Mouse (Mus musculus): Measurements from ENCODE around the gene Kmt2b. TPM values are rescaled to one million over a fixed set of nuclear protein-coding genes. Genes with fewer than 3 reads are reported as not detected.

Gene Kmt2b
- polyA plus RNA-seq, 1 experiment = 14.4 TPM

- Histone ChIP-seq H3K79me3 (ENCODE audit: low read depth) (peaks cover 16% of the 10 kb centered on the region), H3K36me3 (ENCODE audit: control insufficient read depth, insufficient read depth) (no peaks in the 10 kb centered on the region), H3ac (ENCODE audit: control insufficient read depth, insufficient read length, low read depth) (no peak overlapping the region), H3K27me3 (ENCODE audit: control insufficient read depth, insufficient read depth, insufficient read length) (peaks cover 11% of the 10 kb centered on the region), H3K79me2 (ENCODE audit: control insufficient read depth, insufficient read depth) (peaks cover 19% of the 10 kb centered on the region), H3K4me3 (ENCODE audit: insufficient read depth, poor library complexity, severe bottlenecking) (no peak overlapping the region)
- no peak for TF ChIP-seq USF1 (IDR thresholded peaks at IDR 0.05; ENCODE audit: low read depth)
- TF ChIP-seq FOSL1 (IDR thresholded peaks at IDR 0.05; ENCODE audit: insufficient read depth, low read length, poor library complexity, severe bottlenecking) = no peak
- no peak for TF ChIP-seq MYOG (IDR thresholded peaks at IDR 0.05; ENCODE audit: control insufficient read depth, extremely low read depth, insufficient read length)
- no peak for TF ChIP-seq CTCF (IDR thresholded peaks at IDR 0.05; ENCODE audit: control insufficient read depth, insufficient read depth, insufficient read length)
- TF ChIP-seq CEBPB (IDR thresholded peaks at IDR 0.05; ENCODE audit: low read depth) = no peak
- no peak for TF ChIP-seq MAX (IDR thresholded peaks at IDR 0.05)
- no peak for TF ChIP-seq MYOD1 (IDR thresholded peaks at IDR 0.05; ENCODE audit: control insufficient read depth, insufficient read length, low read depth)
Observed at GRCm38 (mm10) chr7:30591605-30591951, 3.1 kb upstream of the Kmt2b start.

- Histone ChIP-seq H3K79me3 (ENCODE audit: low read depth) (peaks cover 19% of the 10 kb centered on the region), H3K36me3 (ENCODE audit: control insufficient read depth, insufficient read depth) (peaks cover 3% of the 10 kb centered on the region), H3ac (ENCODE audit: control insufficient read depth, insufficient read length, low read depth) (no peak overlapping the region), H3K27me3 (ENCODE audit: control insufficient read depth, insufficient read depth, insufficient read length) (peaks cover 11% of the 10 kb centered on the region), H3K4me3 (ENCODE audit: insufficient read depth, poor library complexity, severe bottlenecking) (no peak overlapping the region), H3K79me2 (ENCODE audit: control insufficient read depth, insufficient read depth) (peaks cover 24% of the 10 kb centered on the region)
- no peak for TF ChIP-seq MYOD1 (IDR thresholded peaks at IDR 0.05; ENCODE audit: control insufficient read depth, insufficient read length, low read depth)
Observed at GRCm38 (mm10) chr7:30590927-30591604, 2.5 kb upstream of the Kmt2b start.

GRCm38 (mm10) chr7:30589435-30590301 is 1.1 kb upstream of the Kmt2b start:
- Histone ChIP-seq H3K79me3 (ENCODE audit: low read depth) (peaks cover 20% of the 10 kb centered on the region), H3K4me3 (ENCODE audit: insufficient read depth, poor library complexity, severe bottlenecking) (peak overlapping the region; percentile 75), H3ac (ENCODE audit: control insufficient read depth, insufficient read length, low read depth) (peak overlapping the region; percentile 87), H3K27me3 (ENCODE audit: control insufficient read depth, insufficient read depth, insufficient read length) (no peaks in the 10 kb centered on the region), H3K36me3 (ENCODE audit: control insufficient read depth, insufficient read depth) (peaks cover 16% of the 10 kb centered on the region), H3K79me2 (ENCODE audit: control insufficient read depth, insufficient read depth) (peaks cover 38% of the 10 kb centered on the region)
- TF ChIP-seq MAX (IDR thresholded peaks at IDR 0.05) = no peak
- TF ChIP-seq CTCF (IDR thresholded peaks at IDR 0.05; ENCODE audit: control insufficient read depth, insufficient read depth, insufficient read length) = peak; percentile 44

GRCm38 (mm10) chr7:30587842-30588667 is 471 bp downstream of the Kmt2b start:
- Histone ChIP-seq H3K4me3 (ENCODE audit: insufficient read depth, poor library complexity, severe bottlenecking) (peak overlapping the region; percentile 75), H3K79me2 (ENCODE audit: control insufficient read depth, insufficient read depth) (peaks cover 44% of the 10 kb centered on the region), H3K36me3 (ENCODE audit: control insufficient read depth, insufficient read depth) (peaks cover 26% of the 10 kb centered on the region), H3K27me3 (ENCODE audit: control insufficient read depth, insufficient read depth, insufficient read length) (no peaks in the 10 kb centered on the region), H3K79me3 (ENCODE audit: low read depth) (peaks cover 20% of the 10 kb centered on the region), H3ac (ENCODE audit: control insufficient read depth, insufficient read length, low read depth) (peak overlapping the region; percentile 98)
- TF ChIP-seq MYOD1 (IDR thresholded peaks at IDR 0.05; ENCODE audit: control insufficient read depth, insufficient read length, low read depth) (no peak), CEBPB (IDR thresholded peaks at IDR 0.05; ENCODE audit: low read depth) (no peak), USF1 (IDR thresholded peaks at IDR 0.05; ENCODE audit: low read depth) (no peak), MYOG (IDR thresholded peaks at IDR 0.05; ENCODE audit: control insufficient read depth, extremely low read depth, insufficient read length) (no peak), MAX (IDR thresholded peaks at IDR 0.05) (no peak), FOSL1 (IDR thresholded peaks at IDR 0.05; ENCODE audit: insufficient read depth, low read length, poor library complexity, severe bottlenecking) (no peak), CTCF (IDR thresholded peaks at IDR 0.05; ENCODE audit: control insufficient read depth, insufficient read depth, insufficient read length) (no peak)

- Histone ChIP-seq H3K36me3 (ENCODE audit: control insufficient read depth, insufficient read depth) (peaks cover 29% of the 10 kb centered on the region), H3K4me3 (ENCODE audit: insufficient read depth, poor library complexity, severe bottlenecking) (no peak overlapping the region)
Observed at GRCm38 (mm10) chr7:30586455-30587020, 2.0 kb downstream of the Kmt2b start.

More at GRCm38 (mm10) chr7:30586455-30587020, 2.0 kb downstream of the Kmt2b start:
- no peaks in the 10 kb centered on the region for H3K27me3 ChIP-seq (ENCODE audit: control insufficient read depth, insufficient read depth, insufficient read length)
- peaks cover 44% of the 10 kb centered on the region for H3K79me2 ChIP-seq (ENCODE audit: control insufficient read depth, insufficient read depth)
- H3K79me3 ChIP-seq (ENCODE audit: low read depth) = peaks cover 20% of the 10 kb centered on the region
- H3ac ChIP-seq (ENCODE audit: control insufficient read depth, insufficient read length, low read depth) = no peak overlapping the region
- TF ChIP-seq MAX (IDR thresholded peaks at IDR 0.05) (no peak), CEBPB (IDR thresholded peaks at IDR 0.05; ENCODE audit: low read depth) (no peak), CTCF (IDR thresholded peaks at IDR 0.05; ENCODE audit: control insufficient read depth, insufficient read depth, insufficient read length) (no peak), MYOG (IDR thresholded peaks at IDR 0.05; ENCODE audit: control insufficient read depth, extremely low read depth, insufficient read length) (no peak), MYOD1 (IDR thresholded peaks at IDR 0.05; ENCODE audit: control insufficient read depth, insufficient read length, low read depth) (no peak), FOSL1 (IDR thresholded peaks at IDR 0.05; ENCODE audit: insufficient read depth, low read length, poor library complexity, severe bottlenecking) (no peak), USF1 (IDR thresholded peaks at IDR 0.05; ENCODE audit: low read depth) (no peak)

Data from C2C12 (cell line).